ENCODE assay signal across 26 mouse cellular contexts in genomic region chr13:29123477-29123876, GRCm38 (mm10).
DNase-seq lines count a peak whose midpoint lies in the region; ATAC-seq and TF ChIP-seq lines count a peak whose summit lies in the region.
"Had no signal": no experiment of that assay in that cellular context is flagged by ENCODE, and none has a peak within 500 bp of the region (broad histone marks: within the 10 kb centered on the region; RNA-seq: fewer than 3 reads in every experiment).

No protein-coding gene starts in this region.

- H3K9me3 ChIP-seq in forebrain, embryonic 16.5 days (ENCODE audit: control insufficient read depth, low read length): no peaks in the 10 kb centered on the region
- no peaks in the 10 kb centered on the region for H3K9me3 ChIP-seq in forebrain, postnatal 0 days (ENCODE audit: low read length)
- H3K9me3 ChIP-seq in midbrain, embryonic 15.5 days: no peaks in the 10 kb centered on the region
- H3K9me3 ChIP-seq in midbrain, embryonic 10.5 days (replicated peaks): no peaks in the 10 kb centered on the region
- no peaks in the 10 kb centered on the region for H3K9me3 ChIP-seq in hindbrain, postnatal 0 days (ENCODE audit: low read length)
- H3K9me3 ChIP-seq: embryonic facial prominence, embryonic 12.5 days; limb, embryonic 13.5 days; lung, embryonic 15.5 days had no signal

- H3K4me1 ChIP-seq in forebrain, embryonic 16.5 days (replicated peaks; ENCODE audit: control insufficient read depth, insufficient read depth, low read length): no peaks in the 10 kb centered on the region
- no peaks in the 10 kb centered on the region for H3K4me1 ChIP-seq in forebrain, postnatal 0 days (ENCODE audit: insufficient read depth)
- no peaks in the 10 kb centered on the region for H3K4me1 ChIP-seq in midbrain, embryonic 15.5 days
- no peaks in the 10 kb centered on the region for H3K4me1 ChIP-seq in midbrain, embryonic 10.5 days
- H3K4me1 ChIP-seq in hindbrain, postnatal 0 days (ENCODE audit: insufficient read depth, low read length): no peaks in the 10 kb centered on the region
- H3K4me1 ChIP-seq: embryonic facial prominence, embryonic 12.5 days; limb, embryonic 13.5 days; lung, embryonic 15.5 days had no signal

- TF ChIP-seq CTCF in forebrain, postnatal 0 days (IDR thresholded peaks at IDR 0.05; ENCODE audit: low read depth): no peak
- no peak for TF ChIP-seq CTCF in hindbrain, postnatal 0 days (IDR thresholded peaks at IDR 0.05; ENCODE audit: low read depth)

- H3K27me3 ChIP-seq in forebrain, embryonic 16.5 days (replicated peaks; ENCODE audit: control insufficient read depth, insufficient read depth, low read length): no peaks in the 10 kb centered on the region
- no peaks in the 10 kb centered on the region for H3K27me3 ChIP-seq in forebrain, postnatal 0 days (ENCODE audit: insufficient read depth, low read length)
- no peaks in the 10 kb centered on the region for H3K27me3 ChIP-seq in midbrain, embryonic 15.5 days (replicated peaks)
- no peaks in the 10 kb centered on the region for H3K27me3 ChIP-seq in midbrain, embryonic 10.5 days (ENCODE audit: low read depth, poor library complexity, severe bottlenecking)
- H3K27me3 ChIP-seq in hindbrain, postnatal 0 days (ENCODE audit: insufficient read depth, low read length): no peaks in the 10 kb centered on the region
- H3K27me3 ChIP-seq: embryonic facial prominence, embryonic 12.5 days; limb, embryonic 13.5 days; lung, embryonic 15.5 days; Patski had no signal

- no peak overlapping the region for H3K27ac ChIP-seq in forebrain, embryonic 16.5 days (ENCODE audit: low read length)
- no peak overlapping the region for H3K27ac ChIP-seq in forebrain, postnatal 0 days (ENCODE audit: low read depth, low read length)
- H3K27ac ChIP-seq in midbrain, embryonic 15.5 days: 0 out of 2 replicates have a peak overlapping the region, but pooled peaks have one; percentile 50
- H3K27ac ChIP-seq in midbrain, embryonic 10.5 days (replicated peaks): no peak overlapping the region
- H3K27ac ChIP-seq in hindbrain, postnatal 0 days: no peak overlapping the region
- H3K27ac ChIP-seq: embryonic facial prominence, embryonic 12.5 days; layer of hippocampus, adult 2 months; limb, embryonic 13.5 days; lung, embryonic 15.5 days; stomach, postnatal 0 days had no signal

- no peaks in the 10 kb centered on the region for H3K36me3 ChIP-seq in forebrain, embryonic 16.5 days (ENCODE audit: control insufficient read depth, insufficient read depth)
- H3K36me3 ChIP-seq in forebrain, postnatal 0 days (ENCODE audit: insufficient read depth): no peaks in the 10 kb centered on the region
- no peaks in the 10 kb centered on the region for H3K36me3 ChIP-seq in midbrain, embryonic 15.5 days (replicated peaks)
- H3K36me3 ChIP-seq in midbrain, embryonic 10.5 days: no peaks in the 10 kb centered on the region
- H3K36me3 ChIP-seq in hindbrain, postnatal 0 days (ENCODE audit: insufficient read depth, low read length): no peaks in the 10 kb centered on the region
- H3K36me3 ChIP-seq: embryonic facial prominence, embryonic 12.5 days; limb, embryonic 13.5 days; lung, embryonic 15.5 days had no signal

- ATAC-seq in forebrain, embryonic 16.5 days: peak; percentile 49; the same call in 1 of the 2 replicates
- no peak; the same call in 1 of the 2 replicates for ATAC-seq in forebrain, postnatal 0 days
- ATAC-seq in midbrain, embryonic 15.5 days (replicated peaks): 0 out of 2 replicates have a peak, but pooled peaks have one; percentile 42
- ATAC-seq in hindbrain, postnatal 0 days: peak; percentile 67
- ATAC-seq: inflammation-experienced regulatory T-cells, adult 6 months; Patski had no signal

- H3K4me3 ChIP-seq in forebrain, embryonic 16.5 days (replicated peaks; ENCODE audit: low read length): no peak overlapping the region
- H3K4me3 ChIP-seq in forebrain, postnatal 0 days (ENCODE audit: low read depth, low read length): no peak overlapping the region
- no peak overlapping the region for H3K4me3 ChIP-seq in midbrain, embryonic 15.5 days
- no peak overlapping the region for H3K4me3 ChIP-seq in midbrain, embryonic 10.5 days
- H3K4me3 ChIP-seq in hindbrain, postnatal 0 days (ENCODE audit: low read length): no peak overlapping the region
- H3K4me3 ChIP-seq: embryonic facial prominence, embryonic 12.5 days; layer of hippocampus, adult 2 months; limb, embryonic 13.5 days; lung, embryonic 15.5 days had no signal

- H3K4me2 ChIP-seq in forebrain, embryonic 16.5 days (ENCODE audit: low read length): no peak overlapping the region
- H3K4me2 ChIP-seq in forebrain, postnatal 0 days (ENCODE audit: low read depth): no peak overlapping the region
- H3K4me2 ChIP-seq in midbrain, embryonic 15.5 days: no peak overlapping the region
- no peak overlapping the region for H3K4me2 ChIP-seq in hindbrain, postnatal 0 days (ENCODE audit: low read depth, low read length)
- H3K4me2 ChIP-seq: embryonic facial prominence, embryonic 12.5 days; heart, embryonic 11.5 days; limb, embryonic 13.5 days; liver, embryonic 11.5 days; lung, embryonic 15.5 days had no signal

- no peak for DNase-seq in forebrain, postnatal 0 days
- no peak for DNase-seq in midbrain, embryonic 10.5 days (ENCODE audit: low spot score)
- DNase-seq in hindbrain, postnatal 0 days (ENCODE audit: low spot score): peak; percentile 42
- DNase-seq in thymus, adult 18-20 months: no peak
- no peak for DNase-seq in kidney, adult 11 months
- DNase-seq: adrenal gland, postnatal 10 days; cerebellum, adult 11-12 months; cerebellum, adult 9-11 months; embryo, embryonic 11 days; gastrocnemius, postnatal 36 days; heart, adult 18-20 months; heart, postnatal 36 days; kidney, adult 18-20 months; kidney, postnatal 36 days; right cerebral cortex, adult 18-20 months had no signal

- 75% methylated on average over 7 of the region's 7 CpGs for WGBS in forebrain, embryonic 16.5 days
- 69% methylated on average over 7 of the region's 7 CpGs for WGBS in forebrain, postnatal 0 days
- 58% methylated on average over 7 of the region's 7 CpGs for WGBS in midbrain, embryonic 15.5 days
- 95% methylated on average over 7 of the region's 7 CpGs for WGBS in midbrain, embryonic 10.5 days
- 68% methylated on average over 7 of the region's 7 CpGs for WGBS in hindbrain, postnatal 0 days

- H3K9ac ChIP-seq in forebrain, embryonic 16.5 days (replicated peaks; ENCODE audit: low read depth, low read length): no peak overlapping the region
- no peak overlapping the region for H3K9ac ChIP-seq in forebrain, postnatal 0 days
- H3K9ac ChIP-seq in midbrain, embryonic 15.5 days: no peak overlapping the region
- H3K9ac ChIP-seq in hindbrain, postnatal 0 days (replicated peaks; ENCODE audit: low read length): no peak overlapping the region
- H3K9ac ChIP-seq: embryonic facial prominence, embryonic 12.5 days; limb, embryonic 13.5 days; lung, embryonic 15.5 days had no signal
